Mouse (Mus musculus) kidney, postnatal 14 days (tissue): ENCODE measurements around the gene Thop1.

Experiments used
- DNase-seq: peaks from one replicate; pipeline ENCODE4 v3.0.0; 2022; ENCODE audit warnings: mixed read lengths

Gene Thop1

GRCm38 (mm10) chr10:81120650-81121049, 50.8 kb downstream of the Thop1 start:
- no peak for DNase-seq

DNA sequence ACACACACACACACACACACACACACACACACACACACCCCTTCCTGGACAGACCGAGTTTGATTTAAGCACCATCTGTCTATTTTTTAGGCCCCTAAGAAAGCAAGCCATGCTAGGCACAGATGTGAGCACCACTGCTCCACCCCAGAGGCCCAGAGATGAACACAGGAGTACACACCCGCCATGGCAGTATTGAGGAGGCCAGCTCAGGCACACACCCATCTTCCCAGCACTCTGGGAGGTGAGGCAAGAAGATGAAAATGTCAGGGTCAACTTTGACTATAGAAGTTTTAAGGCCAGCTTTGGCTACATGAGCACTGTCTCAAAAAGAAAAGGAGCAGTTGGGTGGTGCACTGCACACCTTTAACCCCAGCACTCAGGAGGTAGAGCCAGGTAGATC, 53.1 kb downstream of the Thop1 start:
- no peak for DNase-seq

DNA sequence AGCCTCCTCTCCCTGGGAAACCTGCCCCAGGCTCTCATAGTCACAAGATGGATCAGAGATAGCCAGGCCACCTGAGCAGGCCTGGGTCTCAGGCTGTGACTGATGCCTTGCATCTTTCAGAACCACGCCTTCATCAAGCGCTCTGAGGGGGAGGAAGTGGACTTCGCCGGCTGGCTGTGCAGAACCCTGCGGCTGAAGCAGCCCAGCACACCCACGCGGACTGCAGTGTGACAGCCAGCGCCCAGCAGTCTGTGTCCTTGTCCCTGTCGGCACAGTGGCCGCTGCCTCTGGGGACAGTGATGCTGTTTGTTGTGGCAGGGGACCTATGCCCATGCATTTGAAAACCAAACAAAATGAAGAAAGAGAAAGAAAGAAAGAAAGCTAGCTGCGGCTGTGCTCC, 53.7 kb downstream of the Thop1 start:
- DNase-seq, result no peak
